Mouse (Mus musculus) thymus, adult 2 months (tissue): ENCODE measurements around the gene Efcc1.

Experiments
- CTCF ChIP-seq: fragments of 200-500 bp; IDR thresholded peaks from 2 replicates; pipeline ENCODE4 v1.5.1; 2012; ENCODE audit warnings: mild to moderate bottlenecking, control low read depth, low read length, moderate library complexity, borderline replicate concordance; ENCODE audit not compliant: control insufficient read depth, poor library complexity, insufficient read depth; ENCODE audit errors: extremely low read depth
- POLR2A ChIP-seq: fragments of 200-500 bp; IDR thresholded peaks from 2 replicates; pipeline ENCODE4 v1.6.1; 2012; ENCODE audit warnings: mild to moderate bottlenecking, low read length, control low read depth, moderate library complexity; ENCODE audit not compliant: control insufficient read depth, poor library complexity, insufficient read depth; ENCODE audit errors: extremely low read depth

DNA sequence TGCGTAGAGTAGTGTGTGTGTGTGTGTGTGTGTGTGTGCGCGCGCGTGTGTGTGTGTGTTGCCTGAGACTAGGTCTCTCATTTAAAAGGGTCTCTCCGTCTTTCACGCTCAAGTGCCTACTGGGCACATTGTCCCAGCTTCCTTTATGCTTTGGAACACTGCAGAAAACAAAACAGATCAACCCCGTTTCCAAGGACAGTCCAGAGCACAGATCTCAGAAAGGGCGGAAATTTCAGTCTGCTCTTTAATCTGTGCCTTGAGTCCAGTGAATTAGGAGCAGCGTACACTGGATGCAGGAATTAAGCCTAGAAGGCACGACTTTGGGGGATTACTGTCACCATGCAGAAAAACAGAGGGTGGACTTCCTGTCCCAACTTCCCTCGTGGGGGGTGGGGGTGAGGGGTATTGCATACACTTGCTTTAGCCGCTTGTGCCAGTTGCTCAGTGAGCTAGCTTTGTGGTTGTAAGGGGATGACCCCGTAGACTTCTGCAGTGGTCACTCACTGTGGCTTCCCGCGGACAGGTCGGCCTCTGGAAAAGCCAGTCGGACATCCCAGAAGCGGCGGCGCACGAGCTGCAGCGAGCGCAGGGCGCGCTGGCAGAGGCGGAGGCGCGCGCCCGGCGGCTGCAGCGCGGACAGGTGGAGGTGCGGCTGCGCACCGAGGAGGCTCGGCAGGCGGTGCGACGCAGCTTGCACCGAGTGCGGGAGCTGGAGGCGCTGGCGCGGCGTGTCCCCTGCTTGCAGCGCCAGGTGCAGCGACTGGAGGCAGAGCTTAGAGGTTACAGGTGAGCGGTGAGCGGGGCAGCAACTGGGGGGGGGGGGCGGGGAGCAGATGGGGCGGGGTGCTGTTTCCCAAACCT, 1.7 kb downstream of the Efcc1 start:
- TF ChIP-seq CTCF (no peak), POLR2A (no peak)
